Mouse (Mus musculus) lung, adult 2 months (tissue): ENCODE results near the gene Xpo6. TPM values are rescaled to one million over a fixed set of nuclear protein-coding genes. Genes with fewer than 3 reads are reported as not detected.
A peak's percentile ranks its signal among the peaks of the same experiment; 100 is the strongest.

Experiments
- DNase-seq: peaks from one replicate; pipeline ENCODE4 v3.0.0; 2022
- H3K4me1 ChIP-seq: fragments of 200-500 bp; 2 replicates; pipeline ENCODE4 v1.6.1; 2011; ENCODE audit warnings: low read length; ENCODE audit not compliant: control insufficient read depth, insufficient read depth
- H3K4me3 ChIP-seq: fragments of 200-500 bp; replicated peaks from 2 replicates; pipeline ENCODE3; 2011; ENCODE audit warnings: low read depth, mild to moderate bottlenecking, control low read depth, low read length; ENCODE audit errors: extremely low read depth
- CTCF ChIP-seq: fragments of 200-500 bp; IDR thresholded peaks from 2 replicates; pipeline ENCODE4 v1.5.1; 2011; ENCODE audit warnings: mild to moderate bottlenecking, low read length, control low read depth; ENCODE audit not compliant: insufficient read depth
- POLR2A ChIP-seq: fragments of 200-500 bp; IDR thresholded peaks from 2 replicates; pipeline ENCODE4 v1.6.1; 2011; ENCODE audit warnings: low read depth, mild to moderate bottlenecking, control low read depth, low read length, borderline replicate concordance; ENCODE audit errors: extremely low read depth
- WGBS: fragments of 180-500 bp; shearing (Covaris S2); methylation state at CpG from one replicate; pipeline ENCODE4 v1.1.7; 2018; 5-methylcytosine and 5-hydroxymethylcytosine counted together
- polyA plus RNA-seq: library from polyadenylated mRNA; depleted of rRNA; stranded (reverse); fragments of >200 nt; gene quantifications from 2 replicates; pipeline ENCODE4 v1.2.3, GENCODE M21; 2012

The Xpo6 gene
- polyA plus RNA-seq, 1 experiment, result 163 TPM

DNA sequence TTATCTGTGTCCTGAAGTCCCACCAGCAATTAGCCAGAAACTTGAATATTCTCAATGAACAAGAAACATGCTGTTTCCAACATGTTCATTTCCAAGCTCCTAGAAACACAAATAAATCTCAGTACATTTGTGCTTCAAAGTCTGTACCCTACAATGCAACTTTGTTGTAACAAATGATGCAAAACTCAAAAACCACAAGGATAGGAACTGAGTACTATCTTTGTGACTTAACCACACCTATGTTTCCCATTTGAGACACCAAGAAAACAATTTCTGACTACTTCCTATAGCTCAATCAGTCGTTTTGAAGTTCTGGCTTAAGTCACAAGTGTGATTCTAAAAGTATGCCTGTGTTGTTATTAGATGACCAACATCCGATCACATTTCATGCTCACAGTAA, 64.9 kb downstream of the Xpo6 start:
- no peaks in the 10 kb centered on the region for H3K4me1 ChIP-seq
- WGBS, result 65% methylated on average over 2 of the region's 2 CpGs
- no peak for TF ChIP-seq CTCF
- no peak for TF ChIP-seq POLR2A
- H3K4me3 ChIP-seq, result no peak overlapping the region
- no peak for DNase-seq

DNA sequence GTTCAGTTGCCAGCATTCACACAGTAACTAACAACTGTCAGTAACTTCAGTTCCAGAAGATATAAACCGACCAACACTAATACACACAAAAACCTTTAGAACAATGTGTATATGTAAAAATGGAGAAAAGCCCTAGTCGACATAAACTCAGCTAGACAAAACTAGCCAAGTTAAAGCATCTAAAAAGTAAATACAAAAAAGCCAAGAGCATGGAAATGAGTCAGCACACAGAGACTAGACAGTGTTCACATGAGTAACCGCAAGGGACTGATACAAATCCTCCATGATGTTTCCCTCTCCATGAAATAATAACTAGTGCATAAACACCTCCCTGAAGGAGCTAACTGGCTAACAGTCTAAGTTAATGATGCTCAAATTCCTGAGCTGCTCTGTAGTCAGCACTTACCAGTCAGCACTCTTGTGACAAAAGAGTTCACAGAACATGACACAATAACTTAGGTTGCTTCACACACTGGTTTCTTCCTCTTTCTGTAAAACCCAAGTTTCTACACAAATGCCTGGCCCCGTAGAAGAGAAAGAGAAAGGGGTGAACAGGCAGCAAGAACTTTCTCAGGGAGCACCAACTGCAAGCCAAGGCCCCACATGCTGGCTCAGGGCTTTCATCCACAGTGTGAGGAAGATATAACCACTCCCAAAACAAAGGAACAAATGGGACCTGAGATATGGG, 65.5 kb downstream of the Xpo6 start:
- DNase-seq, result no peak
- Histone ChIP-seq H3K4me3 (peak overlapping the region; percentile 9), H3K4me1 (no peaks in the 10 kb centered on the region)
- no peak for TF ChIP-seq CTCF
- TF ChIP-seq POLR2A, result no peak
- 76% methylated on average over 4 of the region's 4 CpGs for WGBS

- Histone ChIP-seq H3K4me1 (no peaks in the 10 kb centered on the region), H3K4me3 (no peak overlapping the region)
- no peak for DNase-seq
- TF ChIP-seq POLR2A (no peak), CTCF (no peak)
- WGBS, result 85% methylated on average over 2 of the region's 2 CpGs
Measured at GRCm38 (mm10) chr7:126127673-126128072, 72.6 kb downstream of the Xpo6 start.

GRCm38 (mm10) chr7:126126502-126126901, 73.8 kb downstream of the Xpo6 start:
- Histone ChIP-seq H3K4me1 (no peaks in the 10 kb centered on the region), H3K4me3 (no peak overlapping the region)
- DNase-seq, result no peak
- TF ChIP-seq POLR2A, result no peak
- no peak for TF ChIP-seq CTCF
- 69% methylated on average over 3 of the region's 3 CpGs for WGBS

- H3K4me1 ChIP-seq, result no peaks in the 10 kb centered on the region
- 65% methylated on average over 4 of the region's 4 CpGs for WGBS
- TF ChIP-seq POLR2A, result no peak
- no peak for TF ChIP-seq CTCF
- no peak overlapping the region for H3K4me3 ChIP-seq
- DNase-seq, result no peak
Measured at GRCm38 (mm10) chr7:126121533-126121932, 78.8 kb downstream of the Xpo6 start.

DNA sequence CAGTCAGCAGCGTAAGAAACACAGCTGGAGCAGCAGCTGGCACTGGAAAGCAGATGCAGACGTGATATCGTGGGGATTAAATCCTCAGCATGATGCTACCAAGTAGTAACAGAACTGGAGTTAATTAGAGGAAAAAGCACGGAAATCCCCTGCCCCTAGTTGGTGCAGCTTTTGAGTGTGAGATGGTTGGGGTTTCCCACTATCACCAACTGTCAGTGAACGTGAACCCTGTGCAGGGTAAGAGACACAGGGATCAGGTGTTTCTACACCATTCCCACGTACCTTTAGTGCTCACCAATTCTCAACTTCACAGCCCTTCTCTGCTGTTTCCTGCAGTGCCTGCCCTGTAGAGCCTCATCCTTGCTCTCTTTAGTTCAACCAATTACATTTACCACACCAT, 80.5 kb downstream of the Xpo6 start:
- 92% methylated on average over 6 of the region's 6 CpGs for WGBS
- H3K4me3 ChIP-seq, result no peak overlapping the region
- no peak for TF ChIP-seq POLR2A
- TF ChIP-seq CTCF, result no peak
- no peak for DNase-seq
- no peaks in the 10 kb centered on the region for H3K4me1 ChIP-seq

DNA sequence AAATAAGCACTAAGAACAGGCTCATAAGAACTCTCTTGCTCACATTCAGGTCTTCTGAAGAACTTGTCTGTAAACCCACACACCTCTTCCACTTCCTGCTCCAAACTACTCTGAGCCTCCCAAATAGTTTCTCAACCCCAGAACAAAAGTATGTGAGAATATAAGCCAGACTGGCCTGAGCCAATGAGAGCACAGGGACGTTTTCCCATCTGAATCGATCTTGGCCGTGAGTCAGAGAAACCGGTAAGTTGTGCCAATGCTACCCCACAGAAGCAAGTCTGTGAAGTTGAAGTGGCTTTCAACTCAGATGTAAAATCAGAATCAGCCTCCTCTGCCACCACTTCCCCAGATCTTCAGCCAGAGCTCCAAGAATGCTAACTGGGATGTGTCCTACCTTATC, 87.0 kb downstream of the Xpo6 start:
- WGBS, result 42% methylated on average over 4 of the region's 4 CpGs
- Histone ChIP-seq H3K4me3 (no peak overlapping the region), H3K4me1 (no peaks in the 10 kb centered on the region)
- no peak for DNase-seq
- TF ChIP-seq POLR2A, result no peak
- TF ChIP-seq CTCF, result no peak

DNA sequence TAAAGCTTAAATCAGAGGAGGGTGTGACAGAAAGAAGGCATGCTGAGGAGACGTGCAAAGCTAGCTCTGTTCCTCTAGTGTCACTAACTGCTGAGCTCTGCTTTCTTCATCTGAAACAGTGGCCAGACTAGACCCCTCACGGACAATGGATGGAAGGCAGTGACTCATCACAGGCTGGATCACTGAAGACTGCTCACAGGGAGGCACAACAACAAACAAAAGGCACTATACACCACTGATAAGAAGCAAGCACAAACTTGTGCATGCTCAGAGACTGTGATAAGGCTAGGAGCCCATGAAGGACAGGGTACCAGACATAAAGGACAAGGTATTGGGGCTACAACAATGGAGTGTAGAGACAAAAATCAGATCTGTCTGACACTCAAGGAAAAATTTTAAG, 89.1 kb downstream of the Xpo6 start:
- TF ChIP-seq POLR2A (no peak), CTCF (no peak)
- no peak for DNase-seq
- H3K4me3 ChIP-seq, result no peak overlapping the region
- no peaks in the 10 kb centered on the region for H3K4me1 ChIP-seq
- 82% methylated on average over 2 of the region's 2 CpGs for WGBS

DNA sequence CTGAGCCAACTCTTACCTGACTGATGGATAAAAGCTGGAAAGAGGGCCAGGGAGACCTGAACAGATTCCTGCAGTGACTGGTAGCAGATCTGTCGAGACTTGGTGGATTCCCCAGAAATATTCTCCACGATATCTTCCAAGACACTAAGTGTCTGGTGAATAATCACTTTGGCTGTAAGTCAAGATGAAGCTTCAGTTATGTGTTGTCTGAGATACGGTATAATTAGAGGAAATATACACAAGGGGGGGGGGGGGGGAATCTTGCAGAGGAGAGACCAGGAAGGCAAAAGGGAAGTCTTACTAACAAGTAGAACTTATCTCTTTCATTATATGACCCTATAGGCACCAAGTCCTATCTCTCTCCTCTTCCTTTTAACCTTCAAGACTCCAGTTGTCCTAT, 90.4 kb downstream of the Xpo6 start:
- 46% methylated on average over 3 of the region's 3 CpGs for WGBS
- no peak for DNase-seq
- Histone ChIP-seq H3K4me3 (no peak overlapping the region), H3K4me1 (no peaks in the 10 kb centered on the region)
- TF ChIP-seq POLR2A (no peak), CTCF (no peak)

DNA sequence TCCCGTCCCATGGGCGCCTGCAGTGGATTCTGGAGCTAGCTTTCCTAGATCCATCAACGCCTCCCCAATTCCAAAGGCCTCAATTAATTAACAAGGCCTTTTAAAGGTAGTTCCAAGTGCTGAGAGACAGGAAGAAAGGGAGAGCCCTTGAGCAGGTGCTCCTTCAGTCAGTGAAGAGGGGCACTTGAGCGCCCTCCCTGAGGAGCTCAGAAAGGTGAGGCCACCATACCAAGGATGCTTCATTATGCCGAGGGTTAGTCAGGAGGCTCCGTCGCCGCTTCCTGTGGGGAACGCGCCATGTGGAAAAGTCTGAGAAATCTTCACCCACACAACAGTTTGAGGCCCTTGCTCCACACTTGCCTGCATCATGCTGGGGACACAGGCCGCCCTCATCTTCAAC, 99.9 kb downstream of the Xpo6 start:
- DNase-seq, result no peak
- H3K4me3 ChIP-seq, result no peak overlapping the region
- WGBS, result 84% methylated on average over 11 of the region's 11 CpGs

GRCm38 (mm10) chr7:126099835-126100234, 100.5 kb downstream of the Xpo6 start:
- DNase-seq, result no peak
- no peak overlapping the region for H3K4me3 ChIP-seq
- TF ChIP-seq POLR2A (no peak), CTCF (no peak)
- H3K4me1 ChIP-seq, result peaks cover 9% of the 10 kb centered on the region; the same call in 1 of the 2 replicates
- 85% methylated on average over 2 of the region's 2 CpGs for WGBS

More for the DNA sequence above, 99.9 kb downstream of the Xpo6 start:
- peaks cover 9% of the 10 kb centered on the region; the same call in 1 of the 2 replicates for H3K4me1 ChIP-seq
- TF ChIP-seq POLR2A (no peak), CTCF (no peak)
